Mouse (Mus musculus) neural tube, embryonic 11.5 days (tissue): ENCODE data around the gene Ireb2. TPM values are rescaled to one million over a fixed set of nuclear protein-coding genes. Genes with fewer than 3 reads are reported as not detected.
A peak's percentile ranks its signal among the peaks of the same experiment; 100 is the strongest.
"Not testable (repeated sequence)": the region's sequence is repeated elsewhere in the genome, so short reads cannot be mapped to it uniquely, and the experiment has no call there.

Experiments
- ATAC-seq: fragments of 200-750 bp; cut with Nextera tagmentation; 2 replicates; pipeline ENCODE4 v1.8.0; 2017; ENCODE audit warnings: moderate number of reproducible peaks, mild to moderate bottlenecking, moderate TSS enrichment, moderate library complexity; ENCODE audit not compliant: insufficient read depth, low FRiP score, low TSS enrichment
- DNase-seq: peaks from one replicate; pipeline ENCODE4 v3.0.0-alpha.2; 2015; ENCODE audit warnings: low spot score
- H3K27ac ChIP-seq: fragments of 300-500 bp; sonication (generic); 2 replicates; pipeline ENCODE4 v1.5.1; 2014; ENCODE audit warnings: low read depth, mild to moderate bottlenecking, low read length
- H3K27me3 ChIP-seq: fragments of 300-500 bp; sonication (generic); 2 replicates; pipeline ENCODE4 v1.6.1; 2014; ENCODE audit warnings: mild to moderate bottlenecking, low read length, mixed read lengths; ENCODE audit not compliant: control insufficient read depth, insufficient read depth
- H3K36me3 ChIP-seq: fragments of 300-500 bp; sonication (generic); 2 replicates; pipeline ENCODE4 v1.6.1; 2014; ENCODE audit warnings: mild to moderate bottlenecking, low read length, moderate library complexity, mixed read lengths; ENCODE audit not compliant: control insufficient read depth, insufficient read depth
- H3K4me1 ChIP-seq: fragments of 300-500 bp; sonication (generic); 2 replicates; pipeline ENCODE4 v1.6.1; 2014; ENCODE audit warnings: low read length, mixed read lengths; ENCODE audit not compliant: control insufficient read depth, insufficient read depth
- H3K4me2 ChIP-seq: fragments of 300-500 bp; sonication (generic); 2 replicates; pipeline ENCODE4 v1.6.1; 2014; ENCODE audit warnings: low read depth, mild to moderate bottlenecking, moderate library complexity
- H3K4me3 ChIP-seq: fragments of 300-500 bp; sonication (generic); 2 replicates; pipeline ENCODE4 v1.5.1; 2014; ENCODE audit warnings: low read depth, low read length
- H3K9ac ChIP-seq: fragments of 300-500 bp; sonication (generic); 2 replicates; pipeline ENCODE4 v1.6.1; 2014; ENCODE audit warnings: mild to moderate bottlenecking, low read length
- H3K9me3 ChIP-seq: fragments of 300-500 bp; sonication (generic); 2 replicates; pipeline ENCODE4 v1.6.1; 2016; ENCODE audit warnings: low read length; ENCODE audit not compliant: control insufficient read depth
- WGBS: fragments of 180-500 bp; shearing (Covaris S2); extraction: QIAGEN DNeasy Blood & Tissue Kit; methylation state at CpG from one replicate; pipeline ENCODE4 v1.1.7; 2014; 5-methylcytosine and 5-hydroxymethylcytosine counted together
- polyA plus RNA-seq: library from polyadenylated mRNA; unstranded; fragments of >200 nt; fragmentation: Nextera tagmentation; extraction: Ambion mirVana; gene quantifications from 2 replicates; pipeline ENCODE4 v1.2.1, GENCODE M21; 2014

Gene Ireb2
- polyA plus RNA-seq, 1 experiment from 2014 or later: 69.3 TPM

- H3K9ac ChIP-seq: no peak overlapping the region
- no peaks in the 10 kb centered on the region; the same call in 1 of the 2 replicates for H3K36me3 ChIP-seq
- no peak overlapping the region for H3K27ac ChIP-seq
- no peaks in the 10 kb centered on the region for H3K9me3 ChIP-seq
- no peak overlapping the region for H3K4me3 ChIP-seq
- ATAC-seq: no peak
- no peak for DNase-seq
- no peaks in the 10 kb centered on the region for H3K27me3 ChIP-seq
- no peak overlapping the region for H3K4me2 ChIP-seq
- peaks cover 7% of the 10 kb centered on the region; the same call in 1 of the 2 replicates for H3K4me1 ChIP-seq
These were observed 85.9 kb downstream of the Ireb2 start for GRCm38 (mm10) chr9:54949465-54949864.

DNA sequence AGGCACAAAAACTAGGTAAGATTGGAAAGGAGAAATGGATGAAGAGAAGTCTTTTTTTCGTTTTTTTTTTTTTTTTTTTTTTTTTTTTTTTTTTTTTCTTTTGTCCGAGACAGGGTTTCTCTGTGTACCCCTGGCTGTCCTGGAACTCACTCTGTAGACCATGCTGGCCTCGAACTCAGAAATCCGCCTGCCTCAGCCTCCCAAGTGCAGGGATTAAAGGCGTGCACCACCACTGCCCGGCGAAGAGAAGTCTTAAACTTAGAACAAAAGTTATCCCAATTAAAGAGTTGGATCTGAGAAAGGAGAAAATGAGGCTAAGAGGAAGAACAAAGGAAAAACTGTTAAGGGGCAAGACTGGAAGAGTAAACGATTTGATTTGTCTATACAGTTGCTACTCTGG lies 86.6 kb downstream of the Ireb2 start:
- 50% methylated on average over 8 of the region's 8 CpGs for WGBS
- peak overlapping the region; percentile 77 for H3K9ac ChIP-seq
- peak overlapping the region; percentile 14; the same call in 1 of the 2 replicates for H3K27ac ChIP-seq

GRCm38 (mm10) chr9:54950575-54951321 lies 87.2 kb downstream of the Ireb2 start, which contains the start of the genes Psma4 and AY074887:
Gene Psma4 (plus strand): TSS chr9:54950790.
Gene AY074887 (minus strand): TSS chr9:54950998.
- under 1% methylated on average over 59 of the region's 65 CpGs for WGBS
- peak within 1 kb of the TSS; percentile 53 for H3K4me2 ChIP-seq
- H3K4me3 ChIP-seq: peak within 1 kb of the TSS; percentile 76
- H3K27ac ChIP-seq: peak within 1 kb of the TSS; percentile 71
- H3K4me1 ChIP-seq: peaks cover 7% of the 10 kb centered on the region; the same call in 1 of the 2 replicates
- H3K36me3 ChIP-seq: peaks cover 2% of the 10 kb centered on the region
- peak within 1 kb of the TSS; percentile 77 for H3K9ac ChIP-seq
- peak; percentile 96 for DNase-seq
- no peaks in the 10 kb centered on the region for H3K9me3 ChIP-seq
- peak; percentile 99 for ATAC-seq
- H3K27me3 ChIP-seq: no peaks in the 10 kb centered on the region

More for the DNA sequence above, 86.6 kb downstream of the Ireb2 start:
- Histone ChIP-seq H3K4me2 (peak overlapping the region; percentile 53), H3K4me3 (peak overlapping the region; percentile 76)
- not testable (repeated sequence) for DNase-seq, H3K9me3 ChIP-seq, H3K4me1 ChIP-seq, H3K27me3 ChIP-seq, H3K36me3 ChIP-seq
- ATAC-seq: peak; percentile 21; the same call in 1 of the 2 replicates

GRCm38 (mm10) chr9:54961059-54961458 lies 97.5 kb downstream of the Ireb2 start:
- no peak overlapping the region for H3K4me2 ChIP-seq
- no peaks in the 10 kb centered on the region for H3K4me1 ChIP-seq
- no peaks in the 10 kb centered on the region for H3K9me3 ChIP-seq
- H3K27ac ChIP-seq: no peak overlapping the region
- peaks cover 7% of the 10 kb centered on the region; the same call in 1 of the 2 replicates for H3K36me3 ChIP-seq
- DNase-seq (no peak), ATAC-seq (no peak)
- H3K27me3 ChIP-seq: no peaks in the 10 kb centered on the region
- H3K9ac ChIP-seq: no peak overlapping the region
- WGBS: 93% methylated on average over 4 of the region's 4 CpGs
- no peak overlapping the region for H3K4me3 ChIP-seq

Other genes with a start within 250 kb of the Ireb2 start
- gene Acsbg1, start 201.9 kb upstream of the Ireb2 start, polyA plus RNA-seq: 7.2 and 7.7 TPM in 2 replicates
- 3.7 and 4.3 TPM in 2 replicates for gene Dnaja4, start 164.9 kb upstream of the Ireb2 start, polyA plus RNA-seq
- gene Wdr61, start 129.3 kb upstream of the Ireb2 start, polyA plus RNA-seq: 145 and 147 TPM in 2 replicates
- 719 and 730 TPM in 2 replicates for gene Crabp1, start 99.0 kb upstream of the Ireb2 start, polyA plus RNA-seq
- gene Hykk, start 53.5 kb downstream of the Ireb2 start, polyA plus RNA-seq: 4.8 and 5.1 TPM in 2 replicates
- gene Psma4, start 87.0 kb downstream of the Ireb2 start, polyA plus RNA-seq: 315 and 316 TPM in 2 replicates
- gene AY074887, start 87.2 kb downstream of the Ireb2 start, polyA plus RNA-seq: 0.74 and 0.77 TPM in 2 replicates
- 4.8 and 5.2 TPM in 2 replicates for gene Chrna5, start 117.1 kb downstream of the Ireb2 start, polyA plus RNA-seq
- 35.0 and 37.5 TPM in 2 replicates for gene Chrna3, start 162.8 kb downstream of the Ireb2 start, polyA plus RNA-seq
- gene Chrnb4, start 185.0 kb downstream of the Ireb2 start, polyA plus RNA-seq: 5.4 and 6.2 TPM in 2 replicates